7 mouse cellular contexts compared by ENCODE assay signal in the genomic region with DNA sequence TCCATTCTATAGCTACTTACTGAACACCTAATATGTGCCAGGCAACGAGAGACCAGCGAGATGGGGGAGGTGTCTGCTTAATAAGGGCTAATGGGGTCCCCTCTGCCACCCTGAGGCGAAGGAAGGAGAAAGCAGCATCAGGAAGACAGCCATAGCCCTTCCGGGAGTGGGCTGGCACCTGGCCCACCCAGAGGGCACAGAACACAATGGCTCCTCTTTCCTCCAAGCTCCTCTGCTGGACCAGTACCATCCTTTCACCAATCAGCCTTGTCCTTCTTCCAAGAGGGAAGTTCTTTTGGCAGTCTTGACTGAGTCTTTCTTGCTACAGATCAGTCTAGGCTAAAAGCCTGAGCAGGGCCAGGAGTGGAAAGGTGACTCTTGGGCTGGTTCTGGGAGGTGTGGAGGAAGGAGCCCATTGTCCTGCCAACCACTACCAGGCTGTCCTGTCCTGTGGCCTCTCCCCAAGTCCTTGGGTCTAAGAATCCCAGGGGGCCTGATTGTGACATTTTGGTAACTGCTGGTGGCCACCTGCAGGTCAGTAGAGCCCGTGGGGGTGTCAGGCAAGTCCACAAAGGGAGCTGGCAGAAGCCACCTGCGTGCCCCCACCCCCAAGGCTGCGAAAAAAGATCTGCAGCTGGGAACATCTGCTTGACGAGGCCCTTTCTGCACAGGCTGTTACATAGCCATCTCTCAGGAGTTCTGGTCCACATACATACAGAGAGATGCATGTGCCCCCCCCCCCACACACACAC. TPM values are rescaled to one million over a fixed set of nuclear protein-coding genes. Genes with fewer than 3 reads are reported as not detected.
DNase-seq lines count a peak whose midpoint lies in the region; ATAC-seq and TF ChIP-seq lines count a peak whose summit lies in the region.

No protein-coding gene starts in this region.

- peak overlapping the region; percentile 49 for H3K9ac ChIP-seq in liver, embryonic 11.5 days (ENCODE audit: low read depth, low read length)
- H3K9ac ChIP-seq in embryonic facial prominence, embryonic 14.5 days (ENCODE audit: low read depth, low read length) = peak overlapping the region; percentile 56; the same call in 1 of the 2 replicates
- no peak overlapping the region for H3K9ac ChIP-seq in intestine, embryonic 15.5 days

- no peak for DNase-seq in liver, embryonic 11.5 days (ENCODE audit: low spot score)
- DNase-seq in liver = no peak
- DNase-seq in embryonic facial prominence, embryonic 14.5 days (ENCODE audit: low spot score) = no peak
- no peak for DNase-seq in left cerebral cortex, adult 2 months (ENCODE audit: extremely low spot score in 1 of 2, low spot score in 2 of 2)
- DNase-seq in kidney, postnatal 4 days = no peak

- no peaks in the 10 kb centered on the region for H3K36me3 ChIP-seq in liver, embryonic 11.5 days (ENCODE audit: control insufficient read depth, insufficient read depth, low read length)
- H3K36me3 ChIP-seq in embryonic facial prominence, embryonic 14.5 days (ENCODE audit: control insufficient read depth, insufficient read depth, low read length) = no peaks in the 10 kb centered on the region
- H3K36me3 ChIP-seq in intestine, embryonic 15.5 days = no peaks in the 10 kb centered on the region

- peak overlapping the region; percentile 48 for H3K4me3 ChIP-seq in liver, embryonic 11.5 days (ENCODE audit: low read depth, low read length)
- peak overlapping the region; percentile 40 for H3K4me3 ChIP-seq in embryonic facial prominence, embryonic 14.5 days (ENCODE audit: low read depth, low read length)
- H3K4me3 ChIP-seq in intestine, embryonic 15.5 days (replicated peaks) = peak overlapping the region; percentile 37
- H3K4me3 ChIP-seq in olfactory bulb, adult 2 months (ENCODE audit: insufficient read depth, low read depth, low read length) = peak overlapping the region; percentile 20; the same call in 1 of the 2 replicates
- H3K4me3 ChIP-seq in left cerebral cortex, adult 2 months = no peak overlapping the region

- intact Hi-C loops in left cerebral cortex, adult 2 months (cut with DNase I) = loop anchor here (5.0 to 10.0 kb wide), 3 partner anchors 239 to 466 kb away; partner anchors contain the start of gene Kazald1

- ATAC-seq in liver, embryonic 11.5 days (replicated peaks; ENCODE audit: low FRiP score) = no peak
- 0 out of 2 replicates have a peak, but pooled peaks have one; percentile 1 for ATAC-seq in embryonic facial prominence, embryonic 14.5 days (ENCODE audit: low read depth)
- no peak for ATAC-seq in intestine, embryonic 15.5 days

- no peak overlapping the region for H3K27ac ChIP-seq in liver, embryonic 11.5 days (ENCODE audit: low read depth, low read length)
- no peak overlapping the region for H3K27ac ChIP-seq in embryonic facial prominence, embryonic 14.5 days (replicated peaks; ENCODE audit: low read depth, low read length)
- no peak overlapping the region for H3K27ac ChIP-seq in intestine, embryonic 15.5 days
- H3K27ac ChIP-seq in olfactory bulb, adult 2 months (ENCODE audit: insufficient read depth, low read depth, low read length) = no peak overlapping the region
- no peak overlapping the region for H3K27ac ChIP-seq in left cerebral cortex, adult 2 months

- H3K9me3 ChIP-seq in liver, embryonic 11.5 days (ENCODE audit: control insufficient read depth, low read length) = no peaks in the 10 kb centered on the region
- H3K9me3 ChIP-seq in embryonic facial prominence, embryonic 14.5 days (ENCODE audit: control insufficient read depth, low read length) = no peaks in the 10 kb centered on the region
- no peaks in the 10 kb centered on the region for H3K9me3 ChIP-seq in intestine, embryonic 15.5 days

- 43% methylated on average over 8 of the region's 8 CpGs for WGBS in liver, embryonic 11.5 days
- WGBS in embryonic facial prominence, embryonic 14.5 days = 23% methylated on average over 8 of the region's 8 CpGs
- 35% methylated on average over 8 of the region's 8 CpGs for WGBS in intestine, embryonic 15.5 days
- 24% methylated on average over 8 of the region's 8 CpGs for WGBS in olfactory bulb, adult 2 months

- TF ChIP-seq CTCF in olfactory bulb, adult 2 months (IDR thresholded peaks at IDR 0.05; ENCODE audit: insufficient read depth, low read depth, low read length) = no peak
- no peak for TF ChIP-seq CTCF in left cerebral cortex, adult 2 months (IDR thresholded peaks at IDR 0.05)

- no peak for TF ChIP-seq POLR2A in olfactory bulb, adult 2 months (IDR thresholded peaks at IDR 0.05; ENCODE audit: insufficient read depth, low read depth, low read length)

- H3K4me1 ChIP-seq in liver, embryonic 11.5 days (replicated peaks; ENCODE audit: control insufficient read depth, insufficient read depth, low read length) = peaks cover 10% of the 10 kb centered on the region
- H3K4me1 ChIP-seq in embryonic facial prominence, embryonic 14.5 days (ENCODE audit: control insufficient read depth, insufficient read depth, low read length) = 0 out of 2 replicates have a peak, but pooled peaks cover 4% of the 10 kb centered on the region
- H3K4me1 ChIP-seq in intestine, embryonic 15.5 days (replicated peaks) = peaks cover 7% of the 10 kb centered on the region
- peaks cover 26% of the 10 kb centered on the region for H3K4me1 ChIP-seq in olfactory bulb, adult 2 months (ENCODE audit: control insufficient read depth, insufficient read depth, low read length)

- H3K27me3 ChIP-seq in liver, embryonic 11.5 days (replicated peaks; ENCODE audit: control insufficient read depth, insufficient read depth, low read length) = peaks cover 34% of the 10 kb centered on the region
- H3K27me3 ChIP-seq in embryonic facial prominence, embryonic 14.5 days (replicated peaks; ENCODE audit: control insufficient read depth, insufficient read depth, low read length) = peaks cover 36% of the 10 kb centered on the region
- peaks cover 25% of the 10 kb centered on the region for H3K27me3 ChIP-seq in intestine, embryonic 15.5 days (replicated peaks)

- peak overlapping the region; percentile 68 for H3K4me2 ChIP-seq in liver, embryonic 11.5 days
- H3K4me2 ChIP-seq in embryonic facial prominence, embryonic 14.5 days (ENCODE audit: low read depth, low read length) = peak overlapping the region; percentile 78
- H3K4me2 ChIP-seq in intestine, embryonic 15.5 days (replicated peaks) = peak overlapping the region; percentile 92

RNA-seq across cellular contexts. Expression of gene Poll, which starts 19.5 kb away (rescaled TPM):
- polyA plus RNA-seq in liver, embryonic 11.5 days (2014; fragmentation: Nextera tagmentation; extraction: Ambion mirVana) = 15.2 TPM in 2 replicates
- polyA plus RNA-seq in embryonic facial prominence, embryonic 14.5 days (2014; fragmentation: Nextera tagmentation; extraction: Ambion mirVana) = 11.1 and 12.2 TPM in 2 replicates
- polyA plus RNA-seq in intestine, embryonic 15.5 days (2015; fragmentation: Nextera tagmentation; extraction: Ambion mirVana) = 13.3 and 14.0 TPM in 2 replicates
- not detected in 2 replicates for polyA plus RNA-seq in olfactory bulb, adult 2 months (2012; ENCODE audit: insufficient read depth, insufficient read length, low replicate concordance, missing spikeins)
- 10 to 100 TPM in 1 of 2 experiments, 1 to 10 TPM in 1; 9.7 to 10.3 TPM for total RNA-seq in left cerebral cortex, adult 2 months (2021)

RNA-seq across cellular contexts. Expression of gene Gm17018, which starts 19.6 kb away (rescaled TPM):
- 34.7 and 36.8 TPM in 2 replicates for polyA plus RNA-seq in liver, embryonic 11.5 days (2014; fragmentation: Nextera tagmentation; extraction: Ambion mirVana)
- polyA plus RNA-seq in embryonic facial prominence, embryonic 14.5 days (2014; fragmentation: Nextera tagmentation; extraction: Ambion mirVana) = 40.9 and 44.8 TPM in 2 replicates
- 36.2 and 38.2 TPM in 2 replicates for polyA plus RNA-seq in intestine, embryonic 15.5 days (2015; fragmentation: Nextera tagmentation; extraction: Ambion mirVana)
- polyA plus RNA-seq in olfactory bulb, adult 2 months (2012; ENCODE audit: insufficient read depth, insufficient read length, low replicate concordance, missing spikeins) = not detected in 2 replicates
- total RNA-seq in left cerebral cortex, adult 2 months (2021) = 10 to 100 TPM; 76.2 to 79.1 TPM

Comparison
In these comparisons a context has a peak if more than half of its experiments do, and no peak if none do; other contexts are left out.
1. RNA of gene Poll, which starts 19.5 kb away (polyA plus RNA-seq): 15.2 TPM in liver, embryonic 11.5 days, 13.3 to 14.0 TPM in intestine, embryonic 15.5 days and 11.1 to 12.2 TPM in embryonic facial prominence, embryonic 14.5 days; not detected in olfactory bulb, adult 2 months; every median in the first group is over 10 times any median in the second.
2. RNA of gene Gm17018, which starts 19.6 kb away (polyA plus RNA-seq): 40.9 to 44.8 TPM in embryonic facial prominence, embryonic 14.5 days, 36.2 to 38.2 TPM in intestine, embryonic 15.5 days and 34.7 to 36.8 TPM in liver, embryonic 11.5 days; not detected in olfactory bulb, adult 2 months; every median in the first group is over 10 times any median in the second.
3. Peak in every context shown above with its lines, with median percentiles within 50 percentile points of each other: H3K4me2 ChIP-seq.